Mouse (Mus musculus) retina, postnatal 7 days (tissue): ENCODE results near the gene Icmt.
A peak's percentile ranks its signal among the peaks of the same experiment; 100 is the strongest.

ENCODE experiments used
- DNase-seq: peaks from one replicate; pipeline ENCODE4 v3.0.0-alpha.2; 2012; ENCODE audit warnings: low read depth, low spot score

Icmt gene

DNA sequence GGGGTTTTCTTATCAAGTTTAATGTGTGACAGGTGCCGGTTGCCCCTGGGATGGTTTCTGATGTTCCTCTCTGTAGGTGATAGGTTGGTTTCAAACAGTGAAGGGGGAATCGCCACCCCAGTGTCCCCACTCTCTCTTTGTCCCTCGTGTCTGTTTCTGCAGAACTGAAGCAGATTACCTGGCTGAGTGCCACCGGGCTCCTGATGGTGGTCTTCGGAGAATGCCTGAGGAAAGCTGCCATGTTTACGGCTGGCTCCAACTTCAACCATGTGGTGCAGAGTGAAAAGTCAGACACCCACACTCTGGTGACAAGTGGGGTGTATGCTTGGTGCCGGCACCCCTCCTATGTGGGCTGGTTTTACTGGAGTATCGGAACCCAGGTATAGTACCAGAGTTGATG lies 3.3 kb downstream of the Icmt start:
- no peak for DNase-seq

DNA sequence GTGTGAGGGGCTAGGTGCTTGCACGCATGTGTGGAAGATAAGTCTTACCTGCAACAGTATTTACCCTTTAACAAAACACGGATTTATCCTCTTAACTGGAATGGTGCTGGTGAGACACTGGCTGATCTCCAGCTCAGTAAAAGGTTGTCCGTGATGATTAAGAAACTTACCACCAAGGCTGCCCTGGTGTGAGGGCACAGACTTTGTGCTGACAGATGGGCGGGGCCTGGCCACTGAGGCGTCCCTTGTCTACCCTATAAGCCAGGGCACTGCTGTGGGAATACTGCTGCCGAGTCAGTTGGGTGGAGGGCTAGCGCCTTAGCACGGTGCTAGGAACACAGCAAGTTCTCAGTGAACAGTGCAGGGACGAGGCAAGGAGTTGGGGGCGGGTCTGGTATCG lies 5.0 kb downstream of the Icmt start:
- no peak for DNase-seq

DNA sequence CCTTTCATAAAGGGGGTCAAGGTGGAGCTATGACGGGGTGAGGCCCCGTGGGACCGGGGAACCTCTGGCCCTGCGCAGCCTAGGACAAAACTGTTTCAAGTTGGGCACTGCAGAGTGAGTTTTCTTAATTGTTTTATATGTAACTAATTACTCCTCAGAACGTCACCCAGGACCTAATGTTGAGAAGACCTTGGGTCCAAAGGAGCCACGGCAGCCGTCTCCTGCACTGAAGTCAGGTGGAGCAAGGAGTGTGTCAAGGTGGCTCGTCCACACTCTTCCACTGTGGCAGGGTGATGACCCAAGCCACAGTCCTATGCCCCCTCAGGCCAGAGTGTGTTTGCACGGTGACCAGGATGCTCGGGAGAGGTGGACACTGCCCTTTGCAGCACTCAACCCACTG lies 6.1 kb downstream of the Icmt start:
- no peak for DNase-seq

GRCm38 (mm10) chr4:152304685-152305084 lies 7.7 kb downstream of the Icmt start:
- no peak for DNase-seq

- DNase-seq = no peak
Measured at GRCm38 (mm10) chr4:152305991-152306390, 9.0 kb downstream of the Icmt start.

DNA sequence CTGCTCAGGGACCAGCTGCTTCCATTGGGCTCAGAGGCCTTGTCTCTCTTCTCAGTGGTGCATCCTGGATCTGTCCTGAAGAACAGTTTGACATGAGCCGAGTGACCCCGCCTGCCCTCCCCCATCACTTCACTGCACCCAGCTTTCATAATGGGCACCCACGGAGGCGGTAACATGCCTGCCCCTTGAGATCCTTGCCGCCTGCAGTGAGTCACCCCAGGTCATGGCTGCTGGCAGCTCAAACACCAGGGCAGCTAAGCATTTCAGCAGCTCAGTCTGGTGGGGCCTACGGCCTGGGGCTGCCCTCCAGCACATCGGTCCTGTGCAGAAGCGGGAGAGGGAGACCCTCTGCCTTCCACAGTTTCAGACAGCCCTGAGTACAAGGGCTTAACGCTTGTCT lies 10.5 kb downstream of the Icmt start:
- no peak for DNase-seq

DNA sequence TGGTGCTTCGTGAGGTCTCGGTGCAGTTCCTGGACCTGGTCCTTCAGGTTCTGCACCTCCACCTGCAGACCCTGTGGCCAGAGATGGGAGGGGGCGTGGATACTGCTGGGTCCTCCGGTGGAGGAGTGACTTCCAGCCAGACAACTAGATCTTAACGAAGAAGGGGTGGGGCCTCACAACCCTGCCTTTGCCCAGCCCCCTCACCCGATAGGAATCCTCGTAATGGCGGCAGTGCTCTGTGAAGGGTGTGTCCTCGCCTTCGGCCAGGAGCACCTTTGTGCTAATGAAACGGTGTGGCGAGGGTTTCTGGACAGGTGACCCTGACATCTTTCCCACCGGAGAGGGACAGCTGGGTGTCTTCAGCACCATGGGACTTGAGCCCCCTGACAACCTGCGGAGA lies 15.2 kb downstream of the Icmt start:
- no peak for DNase-seq

GRCm38 (mm10) chr4:152313211-152313632 lies 16.2 kb downstream of the Icmt start:
- no peak for DNase-seq

DNA sequence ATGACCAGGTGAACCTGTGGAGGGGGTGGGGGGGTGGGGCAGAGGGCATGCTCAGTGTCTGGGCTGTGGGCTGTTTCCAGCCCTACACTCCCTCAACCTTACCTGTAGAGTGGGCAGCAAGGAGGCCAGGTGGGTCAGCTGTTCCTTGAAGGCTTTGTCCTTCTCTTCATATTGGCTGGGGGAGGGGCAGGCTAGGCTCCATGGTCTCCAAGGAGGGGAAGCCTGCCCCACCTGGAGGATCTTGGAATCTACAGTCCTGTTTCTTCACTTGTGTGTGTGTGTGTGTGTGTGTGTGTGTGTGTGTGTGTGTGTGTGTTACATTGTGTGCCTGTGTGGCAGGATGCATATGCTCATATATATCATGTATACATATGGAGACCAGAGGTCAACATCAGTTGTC lies 16.9 kb downstream of the Icmt start:
- no peak for DNase-seq

- DNase-seq = no peak
Measured at GRCm38 (mm10) chr4:152315498-152316213, 18.6 kb downstream of the Icmt start.

GRCm38 (mm10) chr4:152317631-152318033 lies 20.6 kb downstream of the Icmt start:
- DNase-seq = no peak

- no peak for DNase-seq
Measured at GRCm38 (mm10) chr4:152318517-152319234, 21.6 kb downstream of the Icmt start, which contains the start of gene Rnf207. Rnf207 (minus strand) TSS chr4:152318993.

GRCm38 (mm10) chr4:152321464-152321863 lies 24.4 kb downstream of the Icmt start:
- no peak for DNase-seq

DNA sequence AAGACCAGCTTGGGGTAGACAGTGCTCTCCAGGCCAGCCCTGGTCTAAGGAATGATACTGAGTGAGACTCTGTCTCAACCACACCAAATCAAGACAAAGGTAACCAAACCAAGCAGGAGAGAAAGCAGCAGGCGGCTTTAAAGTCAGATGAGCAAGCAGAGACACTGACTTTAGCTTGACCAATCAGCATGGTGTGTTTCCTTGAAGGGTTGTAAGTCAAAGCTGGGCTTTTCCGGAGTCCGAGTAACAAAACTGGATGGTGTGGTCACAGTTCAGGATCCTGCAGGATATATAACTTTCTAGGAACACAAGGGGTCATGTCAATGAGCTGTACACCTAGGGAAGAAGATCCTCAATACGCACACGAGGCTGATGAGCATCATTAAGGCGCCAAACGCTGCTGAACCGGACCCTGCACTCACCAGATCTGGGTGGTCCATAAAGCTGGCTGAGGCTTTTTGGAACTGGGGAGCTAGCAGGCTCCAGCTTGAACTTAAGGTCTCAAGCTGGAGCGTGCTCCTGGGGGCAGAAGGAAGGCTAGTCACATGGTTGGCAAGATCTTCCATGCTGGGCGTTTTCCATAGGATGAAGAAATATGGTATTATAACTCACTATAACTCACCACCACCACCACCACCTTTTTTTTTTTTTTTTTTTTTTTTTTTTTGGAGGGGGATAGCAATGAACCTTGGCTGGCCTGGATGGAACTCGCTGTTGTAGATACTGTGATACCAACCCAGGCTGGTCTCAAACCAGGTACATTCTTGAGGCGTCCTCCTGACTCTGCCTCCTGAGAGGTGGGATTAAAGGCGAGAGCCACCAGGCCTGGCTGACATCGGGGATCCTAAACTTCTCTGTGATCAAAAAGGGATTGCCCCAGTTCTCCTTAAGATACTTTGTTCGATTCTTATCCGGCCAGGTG lies 27.9 kb downstream of the Icmt start:
- DNase-seq = no peak

DNA sequence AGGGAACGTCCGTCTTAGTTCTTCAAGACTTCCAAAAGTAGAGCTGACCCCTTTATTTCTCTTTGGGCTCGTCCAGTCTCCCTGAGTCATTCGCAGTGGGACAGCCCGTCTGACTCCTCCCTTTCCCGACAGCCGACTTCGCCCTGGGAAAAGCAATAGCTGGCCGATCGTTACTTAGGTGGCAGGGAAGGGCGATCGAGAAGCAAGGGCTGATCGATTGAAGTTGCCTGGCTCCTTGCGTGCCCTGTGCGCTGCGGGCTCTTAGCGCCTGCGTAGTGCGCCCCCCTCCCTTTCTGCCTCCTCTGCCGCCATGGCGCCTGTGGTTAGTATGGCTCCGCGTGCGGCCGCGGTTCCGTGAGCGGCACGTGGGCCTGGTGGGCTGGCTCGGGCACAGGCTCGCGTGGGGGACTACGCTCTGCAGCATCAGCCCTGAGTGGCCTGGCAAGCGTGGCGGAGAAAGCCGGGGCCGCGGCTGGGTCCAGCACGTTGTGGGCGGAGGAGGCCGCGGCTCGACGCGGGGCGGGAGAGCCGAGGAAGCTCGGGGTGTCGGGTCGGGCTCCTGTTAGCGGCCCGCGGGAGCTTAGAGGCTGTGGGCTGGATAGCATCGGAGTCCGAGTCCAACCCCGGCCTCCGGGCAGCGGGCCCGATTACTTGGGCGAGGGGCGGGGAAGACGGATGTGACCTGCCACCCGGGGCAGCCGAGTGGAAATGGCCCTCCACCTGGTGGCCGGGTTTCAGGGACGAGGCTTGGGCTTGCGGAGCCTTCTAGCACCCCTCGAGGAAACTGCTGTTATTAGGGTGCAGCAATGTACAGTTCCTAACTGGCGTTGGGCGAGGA lies 28.8 kb downstream of the Icmt start, which contains the start of gene Rpl22:
Rpl22 (plus strand) TSS at position 169 of the 838 bp plus-strand sequence.
- DNase-seq = peak; percentile 93

DNA sequence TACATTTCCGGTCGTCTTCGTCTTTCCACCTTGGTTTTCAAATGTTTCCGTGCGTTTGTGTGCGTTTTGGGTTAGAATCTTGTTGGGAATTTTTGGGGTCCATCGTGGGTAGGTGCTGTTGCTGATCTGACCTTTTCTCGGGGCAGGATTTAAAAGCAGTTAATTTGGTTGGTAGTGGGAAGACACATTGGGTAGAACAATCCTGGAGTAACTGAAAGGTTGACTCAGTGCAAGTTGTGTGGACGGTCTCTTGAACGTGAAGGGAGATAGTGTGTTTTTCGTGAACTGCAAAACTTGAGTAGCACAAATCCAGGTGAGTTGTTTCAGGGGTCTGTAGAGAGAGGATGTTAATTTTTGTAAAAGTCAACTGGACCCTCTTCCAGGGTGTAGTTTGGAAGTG lies 29.5 kb downstream of the Icmt start:
- no peak for DNase-seq

DNA sequence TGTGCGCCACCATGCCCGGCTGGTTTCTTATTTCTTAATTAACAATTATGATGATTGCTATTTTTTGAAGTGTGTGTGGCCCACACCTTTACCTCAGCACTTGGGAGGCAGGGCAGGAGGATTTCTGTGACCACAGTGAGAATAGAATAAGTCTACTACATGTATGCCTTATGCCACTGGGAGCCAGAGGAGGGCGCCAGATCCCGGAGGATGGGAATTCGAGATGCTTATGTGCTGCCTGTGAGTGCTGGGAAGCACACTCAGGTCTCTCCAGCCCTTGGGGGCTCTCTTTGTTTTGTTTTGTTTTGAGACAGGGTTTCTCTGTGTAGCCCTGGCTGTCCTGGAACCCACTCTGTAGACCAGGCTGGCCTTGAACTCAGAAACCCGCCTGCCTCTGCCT lies 31.7 kb downstream of the Icmt start:
- DNase-seq = no peak

DNA sequence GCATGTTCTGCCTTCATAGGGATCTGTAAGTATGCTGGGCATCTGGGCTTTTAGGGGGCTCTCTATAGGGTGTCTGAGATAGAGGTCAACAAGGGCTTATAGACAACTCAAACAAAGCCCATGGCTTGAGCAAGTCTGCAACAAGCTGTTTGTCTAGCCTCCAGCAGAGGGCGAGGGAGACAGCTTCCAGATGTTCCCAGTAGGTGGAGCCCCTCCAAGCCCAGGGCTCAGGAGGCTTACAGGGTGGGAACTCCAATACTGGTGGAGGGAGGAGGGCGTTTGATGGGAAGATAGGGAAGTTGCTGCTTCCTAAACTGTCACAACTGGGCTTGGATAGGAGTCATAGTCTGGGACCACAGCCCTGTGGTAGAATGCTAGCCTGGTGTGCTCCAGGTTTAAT lies 35.9 kb downstream of the Icmt start:
- peak; percentile 73 for DNase-seq

- DNase-seq = no peak
Measured at GRCm38 (mm10) chr4:152333587-152333986, 36.6 kb downstream of the Icmt start.

DNA sequence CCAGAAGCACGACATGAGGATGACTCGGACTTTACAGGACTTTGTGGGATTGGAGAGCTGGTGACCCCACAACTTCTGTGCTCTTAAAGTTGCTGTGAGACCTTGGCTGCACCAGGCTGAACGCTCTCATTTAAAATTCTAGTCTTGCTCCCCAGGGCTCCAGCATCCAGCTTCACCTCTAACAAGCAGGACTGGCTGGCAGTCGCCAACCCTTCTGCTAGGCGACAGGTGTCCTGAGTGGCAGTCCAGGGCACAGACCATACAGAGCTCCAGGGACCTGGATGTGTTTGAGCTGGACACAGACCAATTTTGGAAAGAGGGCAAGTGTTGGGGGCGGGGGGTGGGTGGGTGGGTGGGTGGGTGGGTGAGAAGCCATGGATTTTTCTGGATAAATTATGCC lies 40.7 kb downstream of the Icmt start:
- DNase-seq = no peak
